Mouse (Mus musculus): Measurements from ENCODE around the gene Sec31b.

DNA sequence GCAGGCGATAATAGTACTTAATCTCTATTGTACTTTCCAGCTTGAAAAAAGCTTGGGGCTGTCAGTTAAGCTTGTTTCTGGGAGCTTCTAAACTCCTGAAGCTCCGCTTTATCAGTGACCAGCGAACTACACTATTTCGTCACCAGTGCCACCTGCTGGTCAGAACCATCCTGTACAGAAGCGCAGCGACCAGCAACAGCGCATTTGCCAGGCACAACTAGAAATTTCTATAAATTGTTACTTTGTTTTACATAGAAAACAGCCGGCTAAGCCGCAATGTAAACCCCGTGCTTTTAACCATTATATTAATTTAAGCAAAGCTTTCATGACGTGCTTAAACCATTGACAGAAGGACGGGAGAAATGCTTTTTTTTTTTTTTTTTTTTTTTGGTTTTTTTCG is 889 bp downstream of the Sec31b start:
- TF ChIP-seq GATA1 (IDR thresholded peaks at IDR 0.05; ENCODE audit: borderline replicate concordance, low read length) (no peak), FLI1 (IDR thresholded peaks at IDR 0.05; ENCODE audit: low read length) (no peak)
